Mouse (Mus musculus): ENCODE data around the gene Bcor. TPM values are rescaled to one million over a fixed set of nuclear protein-coding genes. Genes with fewer than 3 reads are reported as not detected.
A peak's percentile ranks its signal among the peaks of the same experiment; 100 is the strongest.

Gene Bcor
- polyA plus RNA-seq, 1 experiment from 2014 or later = 4.0 TPM

DNA sequence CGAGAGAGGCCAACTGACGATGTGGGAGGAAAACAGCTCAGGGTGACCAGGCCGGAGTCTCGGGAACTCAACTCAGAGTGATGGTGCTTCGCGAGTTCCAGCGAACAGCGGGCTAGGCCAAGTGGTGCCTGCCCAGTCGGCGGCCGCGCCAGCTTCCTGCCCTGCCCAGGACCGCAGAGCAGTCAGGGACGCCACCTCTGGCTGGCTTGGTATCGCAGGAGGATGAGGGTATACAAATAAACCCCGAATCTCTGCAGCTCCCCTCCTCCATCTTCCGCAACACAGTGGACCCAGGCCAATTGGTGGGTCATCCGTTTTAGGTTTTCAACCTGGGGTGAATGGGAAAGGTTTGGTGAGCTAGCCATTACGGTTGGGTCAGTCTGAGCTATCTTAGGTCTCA lies 25.6 kb downstream of the Bcor start:
- 4% methylated on average over 19 of the region's 19 CpGs for WGBS (ENCODE audit: insufficient replicate concordance)
- Histone ChIP-seq H3K4me3 (ENCODE audit: low read depth, low read length) (no peak overlapping the region), H3K4me1 (ENCODE audit: insufficient read depth) (0 out of 2 replicates have a peak, but pooled peaks cover 3% of the 10 kb centered on the region), H3K27ac (ENCODE audit: low read depth) (peak overlapping the region; percentile 73), H3K9me3 (ENCODE audit: low read length) (no peaks in the 10 kb centered on the region), H3K27me3 (ENCODE audit: insufficient read depth, low read length) (peaks cover 57% of the 10 kb centered on the region), H3K9ac (replicated peaks) (no peak overlapping the region), H3K36me3 (replicated peaks; ENCODE audit: insufficient read depth, low read length) (no peaks in the 10 kb centered on the region), H3K4me2 (ENCODE audit: low read depth, low read length) (peak overlapping the region; percentile 71)
- ATAC-seq (peak; percentile 43), DNase-seq (peak; percentile 69)
- TF ChIP-seq EP300 (IDR thresholded peaks at IDR 0.05; ENCODE audit: low read depth) (no peak), CTCF (IDR thresholded peaks at IDR 0.05; ENCODE audit: low read depth) (peak; percentile 61)

GRCm38 (mm10) chrX:12133836-12134431 lies 26.2 kb downstream of the Bcor start:
- H3K4me3 ChIP-seq (ENCODE audit: low read depth, low read length) = peak overlapping the region; percentile 29
- no peak for ATAC-seq
- no peak for DNase-seq
- H3K9ac ChIP-seq (replicated peaks) = no peak overlapping the region; the same call in 1 of the 2 replicates
- H3K4me1 ChIP-seq (ENCODE audit: insufficient read depth) = peaks cover 4% of the 10 kb centered on the region; the same call in 1 of the 2 replicates
- no peak for TF ChIP-seq EP300 (IDR thresholded peaks at IDR 0.05; ENCODE audit: low read depth)
- TF ChIP-seq CTCF (IDR thresholded peaks at IDR 0.05; ENCODE audit: low read depth) = no peak
- H3K9me3 ChIP-seq (ENCODE audit: low read length) = no peaks in the 10 kb centered on the region
- H3K27me3 ChIP-seq (ENCODE audit: insufficient read depth, low read length) = peaks cover 61% of the 10 kb centered on the region
- H3K27ac ChIP-seq (ENCODE audit: low read depth) = peak overlapping the region; percentile 72
- H3K4me2 ChIP-seq (ENCODE audit: low read depth, low read length) = peak overlapping the region; percentile 71
- no peaks in the 10 kb centered on the region for H3K36me3 ChIP-seq (replicated peaks; ENCODE audit: insufficient read depth, low read length)
- 6% methylated on average over 21 of the region's 21 CpGs for WGBS (ENCODE audit: insufficient replicate concordance)

- 2% methylated on average over 31 of the region's 49 CpGs for WGBS (ENCODE audit: insufficient replicate concordance)
- TF ChIP-seq EP300 (IDR thresholded peaks at IDR 0.05; ENCODE audit: low read depth) (no peak), CTCF (IDR thresholded peaks at IDR 0.05; ENCODE audit: low read depth) (no peak)
- no peaks in the 10 kb centered on the region for H3K36me3 ChIP-seq (replicated peaks; ENCODE audit: insufficient read depth, low read length)
- H3K4me3 ChIP-seq (ENCODE audit: low read depth, low read length) = peak overlapping the region; percentile 29
- peak overlapping the region; percentile 41; the same call in 1 of the 2 replicates for H3K9ac ChIP-seq (replicated peaks)
- H3K27ac ChIP-seq (ENCODE audit: low read depth) = peak overlapping the region; percentile 72
- peak overlapping the region; percentile 71 for H3K4me2 ChIP-seq (ENCODE audit: low read depth, low read length)
- ATAC-seq (peak; percentile 43), DNase-seq (peak; percentile 54)
- H3K27me3 ChIP-seq (ENCODE audit: insufficient read depth, low read length) = peaks cover 65% of the 10 kb centered on the region
- H3K9me3 ChIP-seq (ENCODE audit: low read length) = no peaks in the 10 kb centered on the region
- H3K4me1 ChIP-seq (ENCODE audit: insufficient read depth) = peaks cover 7% of the 10 kb centered on the region; the same call in 1 of the 2 replicates
Measured at GRCm38 (mm10) chrX:12133178-12133835, 26.8 kb downstream of the Bcor start.

DNA sequence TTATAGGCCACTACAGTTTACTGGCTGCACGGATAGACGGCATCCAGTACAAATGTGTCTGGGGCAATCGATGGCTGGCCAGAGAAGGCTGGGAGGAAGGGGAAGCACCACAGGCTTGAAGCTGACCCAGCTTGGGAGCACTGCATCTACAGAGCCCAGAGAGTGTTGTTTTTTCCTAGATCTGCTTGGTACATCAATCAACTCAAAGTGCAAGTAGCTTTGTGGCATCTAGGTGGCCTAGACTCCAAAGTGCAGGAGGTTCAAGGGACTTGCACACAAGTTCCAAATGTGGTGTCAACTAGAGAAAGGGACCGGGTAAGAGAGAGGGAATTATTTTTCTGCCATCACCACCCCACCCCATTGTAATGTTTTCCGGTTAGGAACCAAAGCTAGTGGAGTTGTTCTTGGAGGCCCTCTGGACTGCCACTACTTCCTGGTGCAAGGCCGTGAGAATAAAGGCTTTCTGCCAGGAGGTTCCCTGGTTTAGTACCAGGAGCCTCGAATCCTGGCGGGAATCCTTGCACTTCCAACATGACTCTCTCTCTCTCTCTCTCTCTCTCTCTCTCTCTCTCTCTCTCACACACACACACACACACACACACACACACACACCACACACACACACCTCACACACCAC lies 27.5 kb downstream of the Bcor start:
- Histone ChIP-seq H3K36me3 (replicated peaks; ENCODE audit: insufficient read depth, low read length) (no peaks in the 10 kb centered on the region), H3K27ac (ENCODE audit: low read depth) (no peak overlapping the region), H3K27me3 (ENCODE audit: insufficient read depth, low read length) (peaks cover 65% of the 10 kb centered on the region), H3K4me3 (ENCODE audit: low read depth, low read length) (no peak overlapping the region), H3K9me3 (ENCODE audit: low read length) (no peaks in the 10 kb centered on the region), H3K4me1 (ENCODE audit: insufficient read depth) (peaks cover 7% of the 10 kb centered on the region; the same call in 1 of the 2 replicates), H3K4me2 (ENCODE audit: low read depth, low read length) (peak overlapping the region; percentile 71; the same call in 1 of the 2 replicates), H3K9ac (replicated peaks) (no peak overlapping the region)
- ATAC-seq (no peak), DNase-seq (no peak)
- TF ChIP-seq CTCF (IDR thresholded peaks at IDR 0.05; ENCODE audit: low read depth) (no peak), EP300 (IDR thresholded peaks at IDR 0.05; ENCODE audit: low read depth) (no peak)
- WGBS (ENCODE audit: insufficient replicate concordance) = 33% methylated on average over 8 of the region's 8 CpGs

DNA sequence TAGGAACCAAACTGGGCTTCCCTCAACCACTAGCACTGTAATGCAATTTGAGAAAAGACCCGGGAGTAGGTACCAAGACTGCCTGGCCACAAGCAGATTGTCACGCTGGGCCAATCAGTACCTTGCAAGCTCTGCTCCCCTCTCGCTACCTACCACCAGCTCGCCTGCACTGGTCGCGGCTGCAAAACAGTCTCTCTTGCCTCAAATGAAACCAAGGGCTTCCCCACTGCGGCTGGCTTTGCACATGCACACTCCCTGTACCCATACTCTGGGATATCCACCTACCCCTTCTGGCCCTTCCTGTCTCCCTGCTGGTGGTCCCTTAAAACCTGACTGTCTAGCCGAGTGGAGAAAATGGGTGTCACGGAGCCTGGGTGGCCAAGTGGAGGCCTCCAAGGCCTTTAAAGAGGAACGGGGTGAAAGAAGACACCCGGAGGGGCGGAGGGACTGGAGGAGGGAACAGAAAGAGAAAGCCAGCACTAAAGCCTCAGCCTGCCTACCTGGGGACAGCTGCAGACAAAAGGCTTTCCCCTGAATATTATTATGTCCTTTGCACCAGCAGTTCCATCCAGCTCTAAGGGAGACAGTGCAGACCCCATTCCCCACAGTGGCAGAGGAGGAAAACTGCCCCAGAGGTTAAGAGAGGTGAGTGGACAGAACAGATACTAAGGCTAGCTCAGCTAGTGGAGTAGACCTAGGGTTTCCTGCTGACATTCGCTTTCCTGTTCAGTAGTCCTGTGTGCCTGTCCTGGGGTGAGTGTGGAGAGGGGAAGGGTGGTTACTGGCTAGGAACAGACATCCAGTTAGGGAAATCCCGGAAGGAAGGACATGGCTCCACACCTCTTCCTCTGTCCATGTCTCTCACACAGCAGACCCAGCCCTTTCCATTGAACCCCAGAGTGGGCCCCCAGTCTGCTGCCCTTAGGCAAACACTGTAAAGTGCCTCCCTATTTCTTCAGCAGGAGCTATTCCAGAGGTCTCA lies 30.0 kb downstream of the Bcor start:
- no peak for TF ChIP-seq CTCF (IDR thresholded peaks at IDR 0.05; ENCODE audit: low read depth)
- no peak for TF ChIP-seq EP300 (IDR thresholded peaks at IDR 0.05; ENCODE audit: low read depth)

More for the DNA sequence above, 30.0 kb downstream of the Bcor start:
- no peaks in the 10 kb centered on the region for H3K36me3 ChIP-seq (replicated peaks; ENCODE audit: insufficient read depth, low read length)
- 28% methylated on average over 14 of the region's 14 CpGs for WGBS (ENCODE audit: insufficient replicate concordance)
- no peak overlapping the region for H3K27ac ChIP-seq (ENCODE audit: low read depth)
- no peak for ATAC-seq
- DNase-seq = no peak
- no peaks in the 10 kb centered on the region for H3K9me3 ChIP-seq (ENCODE audit: low read length)
- H3K4me2 ChIP-seq (ENCODE audit: low read depth, low read length) = 0 out of 2 replicates have a peak overlapping the region, but pooled peaks have one; percentile 79
- H3K4me1 ChIP-seq (ENCODE audit: insufficient read depth) = peaks cover 7% of the 10 kb centered on the region; the same call in 1 of the 2 replicates
- H3K4me3 ChIP-seq (ENCODE audit: low read depth, low read length) = no peak overlapping the region
- H3K27me3 ChIP-seq (ENCODE audit: insufficient read depth, low read length) = peaks cover 59% of the 10 kb centered on the region
- H3K9ac ChIP-seq (replicated peaks) = no peak overlapping the region

Measured in liver, postnatal 0 days (tissue).